Mouse (Mus musculus) left cerebral cortex, postnatal 36 days (tissue): ENCODE results near the gene Rngtt. TPM values are rescaled to one million over a fixed set of nuclear protein-coding genes. Genes with fewer than 3 reads are reported as not detected.
"Not testable (repeated sequence)": the region's sequence is repeated elsewhere in the genome, so short reads cannot be mapped to it uniquely, and the experiment has no call there.

Experiments
- DNase-seq, 2 experiments: peaks; one replicate each; pipeline ENCODE4 v3.0.0; 2021 to 2022; ENCODE audit warnings: low spot score in 2 of 2, mixed read lengths in 1 of 2
- intact Hi-C: fragments of 180-260 bp; cut with DNase I; formaldehyde crosslinking; loops from one replicate; pipeline ENCODE4 v1.15.1; 2025
- total RNA-seq, 2 experiments: library from RNA; stranded (reverse); gene quantifications; 2 replicates each; pipeline ENCODE4 v1.2.3; 2021

Rngtt gene
- total RNA-seq, 2 experiments from 2014 or later = 21.8 to 29.0 TPM

DNA sequence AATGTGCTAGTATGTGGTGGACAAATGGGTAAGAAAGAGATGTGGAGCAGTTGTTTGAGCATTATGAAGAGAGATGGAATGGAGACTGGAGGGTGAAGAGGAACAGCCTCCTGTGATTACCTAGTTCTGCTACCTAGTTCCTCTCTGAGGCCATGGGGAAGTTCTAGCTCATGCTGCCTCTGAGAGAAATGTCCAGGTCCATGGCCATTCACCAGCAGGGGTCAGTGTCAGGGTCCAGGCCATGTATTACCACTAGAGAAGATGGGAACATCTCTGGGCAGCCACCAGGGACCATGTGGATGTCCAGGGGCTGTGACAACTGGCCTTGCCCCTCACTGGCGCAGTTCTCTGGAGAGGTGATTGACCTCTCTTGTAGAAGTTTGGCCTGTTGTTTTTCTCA, 7.1 kb upstream of the Rngtt start:
- DNase-seq = no peak
- intact Hi-C loops = no loop called here

DNA sequence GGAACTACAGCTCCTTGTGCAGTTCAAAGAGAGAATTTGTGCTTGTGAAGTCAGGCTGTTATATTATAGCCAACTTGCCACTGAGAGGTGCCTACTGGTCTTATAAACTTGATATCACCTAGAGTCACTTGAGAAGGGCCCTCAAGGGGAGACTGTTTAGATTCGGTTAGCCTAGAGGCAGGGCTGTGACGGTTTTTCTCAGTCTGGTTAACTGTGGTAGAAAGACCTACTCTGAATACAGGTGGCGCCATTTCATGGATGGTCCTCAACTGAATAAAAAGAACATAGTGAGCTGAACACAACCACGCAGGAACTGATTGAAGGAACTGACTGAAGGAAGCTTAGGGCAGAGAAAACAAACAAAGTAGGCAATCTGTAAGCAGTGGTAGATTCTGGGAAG, 3.0 kb upstream of the Rngtt start:
- intact Hi-C loops = no loop called here
- DNase-seq = no peak

DNA sequence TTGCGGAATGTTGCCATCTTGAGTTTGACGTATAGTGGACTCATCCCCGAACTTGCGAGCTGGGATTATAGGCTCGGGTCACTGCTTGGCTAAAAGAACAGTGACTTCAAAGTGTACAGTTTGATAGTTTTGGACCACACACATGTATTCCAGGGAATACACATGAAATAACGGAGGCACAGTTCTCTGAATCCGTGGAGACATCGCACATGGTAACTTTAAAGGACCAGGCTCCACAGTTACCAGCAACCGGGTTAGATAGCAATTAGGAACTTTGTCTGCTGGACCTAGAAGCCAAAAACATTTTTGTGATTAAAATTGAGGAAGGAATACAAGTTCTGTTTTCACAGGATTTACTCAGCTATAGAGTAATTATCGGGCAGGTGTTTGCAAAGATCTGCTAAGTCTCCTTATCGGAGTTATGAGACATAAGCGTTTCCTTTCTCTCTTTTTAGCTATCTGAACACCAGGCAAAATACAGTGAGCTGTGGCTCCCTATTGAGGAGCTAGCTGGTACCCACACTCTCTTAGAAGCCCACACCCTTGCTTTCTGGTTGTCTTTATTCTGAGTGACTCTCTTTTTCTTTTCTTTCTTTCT, 828 bp downstream of the Rngtt start:
- intact Hi-C loops = no loop called here
- DNase-seq = no peak

DNA sequence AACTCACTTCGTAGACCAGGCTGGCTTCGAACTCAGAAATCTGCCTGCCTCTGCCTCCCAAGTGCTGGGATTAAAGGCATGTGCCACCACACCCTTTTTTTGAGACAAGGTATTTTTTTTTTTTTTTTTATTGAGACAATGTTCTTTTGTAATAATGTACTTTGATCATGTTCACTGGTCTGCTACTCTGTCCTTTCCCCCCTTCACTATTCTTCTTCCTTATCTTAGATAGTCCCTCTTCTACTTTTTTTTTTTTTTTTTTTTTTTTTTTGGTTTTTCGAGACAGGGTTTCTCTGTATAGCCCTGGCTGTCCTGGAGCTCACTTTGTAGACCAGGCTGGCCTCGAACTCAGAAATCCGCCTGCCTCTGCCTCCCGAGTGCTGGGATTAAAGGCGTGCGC, 4.0 kb downstream of the Rngtt start:
- intact Hi-C loops, DNase-seq: not testable (repeated sequence)

GRCm38 (mm10) chr4:33315840-33316239, 5.7 kb downstream of the Rngtt start:
- intact Hi-C loops = no loop called here
- no peak for DNase-seq

GRCm38 (mm10) chr4:33331147-33331546, 21.0 kb downstream of the Rngtt start:
- intact Hi-C loops = no loop called here

GRCm38 (mm10) chr4:33332956-33333455, 22.9 kb downstream of the Rngtt start:
- no peak for DNase-seq
- intact Hi-C loops = no loop called here

More at GRCm38 (mm10) chr4:33331147-33331546, 21.0 kb downstream of the Rngtt start:
- DNase-seq = no peak

- intact Hi-C loops = no loop called here
Observed at GRCm38 (mm10) chr4:33337999-33338398, 27.9 kb downstream of the Rngtt start.

GRCm38 (mm10) chr4:33342877-33343731, 33.0 kb downstream of the Rngtt start:
- intact Hi-C loops = no loop called here
- DNase-seq = no peak

More at GRCm38 (mm10) chr4:33337999-33338398, 27.9 kb downstream of the Rngtt start:
- no peak for DNase-seq

DNA sequence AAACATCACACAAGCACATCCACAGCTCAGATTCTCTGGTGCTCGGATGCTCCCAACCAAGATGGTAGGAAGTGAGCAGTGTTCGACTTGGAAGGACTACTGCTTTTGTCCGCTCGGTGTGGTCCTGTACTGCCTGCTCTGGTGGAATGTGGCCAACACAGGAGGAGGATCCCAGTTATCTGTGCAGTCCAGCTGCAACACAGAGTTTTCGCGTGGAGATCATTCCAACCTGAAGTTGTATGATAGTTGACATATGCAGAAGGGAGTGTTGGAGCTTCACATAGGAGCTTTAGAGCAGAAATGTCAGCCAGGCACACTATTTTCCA, 33.6 kb downstream of the Rngtt start:
- DNase-seq = no peak
- intact Hi-C loops = no loop called here

DNA sequence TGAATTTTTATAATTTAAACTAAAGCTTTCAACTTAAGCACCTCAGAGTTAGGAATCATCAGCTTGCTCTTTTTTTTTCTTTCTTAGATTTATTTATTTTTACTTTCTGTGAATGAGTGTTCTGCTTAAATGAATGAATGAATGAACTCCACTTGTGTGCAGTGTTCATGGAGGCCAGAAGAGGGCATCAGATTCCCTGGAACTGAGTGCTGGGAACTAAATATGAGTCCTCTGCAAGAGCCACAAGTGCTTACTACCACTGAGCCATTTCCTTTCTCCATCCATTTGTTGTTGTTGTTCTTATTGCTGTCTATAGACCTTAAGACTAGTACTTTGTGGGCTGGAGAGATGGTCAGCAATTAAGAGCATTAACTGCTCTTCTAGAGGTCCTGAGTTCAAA, 53.3 kb downstream of the Rngtt start:
- DNase-seq = no peak
- intact Hi-C loops = no loop called here

GRCm38 (mm10) chr4:33374916-33375315, 64.8 kb downstream of the Rngtt start:
- intact Hi-C loops = no loop called here
- no peak for DNase-seq

DNA sequence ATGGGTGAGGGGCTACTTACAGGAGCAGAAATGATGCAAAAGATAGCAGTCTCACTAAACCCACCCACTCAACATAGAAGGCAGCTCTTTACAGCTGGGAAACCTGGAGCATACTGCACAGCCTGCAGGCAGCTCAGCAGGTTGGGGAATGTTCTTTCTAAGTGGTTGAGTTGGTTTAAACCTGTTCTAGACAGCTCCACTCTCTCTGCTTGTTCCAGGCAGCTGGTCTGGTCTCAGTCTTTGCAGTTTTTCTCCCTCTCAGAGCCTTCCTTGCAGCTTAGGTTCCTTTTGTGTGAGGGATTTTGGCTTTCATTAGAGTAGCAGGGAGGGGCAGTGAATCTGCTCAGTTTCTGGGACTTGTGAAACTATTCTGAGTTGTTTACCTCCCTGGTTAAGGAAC, 67.5 kb downstream of the Rngtt start:
- intact Hi-C loops = no loop called here
- DNase-seq = no peak

DNA sequence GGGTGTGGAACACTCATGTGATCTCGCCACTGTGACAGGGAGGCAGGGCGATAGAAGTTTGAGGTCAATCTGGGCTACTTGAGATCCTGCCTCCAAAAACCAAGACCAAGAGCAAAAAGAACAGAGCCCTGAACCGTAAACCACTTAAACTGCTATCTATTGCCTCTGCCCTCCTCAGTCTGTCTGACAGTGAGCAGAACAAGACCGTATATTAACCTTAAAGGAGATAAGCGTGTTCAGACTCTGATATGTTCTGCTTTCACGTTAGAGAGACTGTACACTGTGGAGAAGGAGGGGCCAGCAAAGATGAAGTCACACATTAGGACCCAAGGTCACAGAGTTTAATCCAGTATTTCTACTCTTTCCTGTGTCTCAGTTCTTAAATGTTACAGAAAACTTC, 68.8 kb downstream of the Rngtt start:
- intact Hi-C loops = no loop called here

DNA sequence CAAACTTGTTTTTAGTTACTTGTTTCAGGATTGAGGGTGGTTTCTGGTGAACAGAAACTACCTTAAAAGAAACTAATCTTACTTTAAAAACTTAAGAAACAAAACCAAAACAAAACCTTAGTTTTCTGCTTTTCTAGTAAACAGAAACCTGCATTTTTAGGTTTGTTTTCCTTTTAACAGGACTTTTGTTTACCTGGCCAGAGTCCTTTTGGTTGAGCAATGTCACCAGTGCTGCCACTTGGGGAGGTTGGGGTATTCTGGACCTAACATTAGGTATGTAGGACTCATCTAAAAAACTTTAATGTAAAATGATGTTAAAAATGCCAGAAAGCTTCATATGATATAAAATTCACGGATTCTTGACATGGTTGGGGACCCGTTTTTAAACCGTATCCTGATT, 78.8 kb downstream of the Rngtt start:
- intact Hi-C loops = no loop called here
- no peak for DNase-seq

More for the DNA sequence above, 68.8 kb downstream of the Rngtt start:
- DNase-seq = no peak

- intact Hi-C loops = loop anchor here (10.0 kb wide), 3 partner anchors 134 to 534 kb away; partner anchors contain the start of gene Cnr1
Observed at GRCm38 (mm10) chr4:33390660-33391059, 80.5 kb downstream of the Rngtt start.

DNA sequence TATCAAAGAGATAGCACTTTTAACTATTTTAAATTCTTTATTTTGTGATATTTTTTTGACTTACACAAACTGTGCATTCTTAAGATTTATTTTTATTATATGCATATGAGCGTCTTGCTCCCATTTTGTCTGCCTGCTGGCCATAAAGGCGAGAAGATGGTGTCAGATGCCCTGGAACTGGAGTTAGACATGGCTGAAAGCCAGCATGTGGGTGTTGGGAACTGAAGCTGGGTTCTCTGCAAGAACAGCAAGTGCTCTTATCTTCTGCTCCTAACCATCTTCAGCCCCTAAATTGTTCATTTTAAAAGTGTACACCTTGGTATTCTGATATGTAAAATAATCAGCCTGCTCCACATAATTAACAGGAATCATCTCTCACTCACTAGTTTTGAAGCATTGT, 83.3 kb downstream of the Rngtt start:
- intact Hi-C loops = loop anchor here (10.0 kb wide), 3 partner anchors 131 to 531 kb away; partner anchors contain the start of gene Cnr1
- DNase-seq = peak in 1 of 2 experiments; percentile 17

More at GRCm38 (mm10) chr4:33390660-33391059, 80.5 kb downstream of the Rngtt start:
- no peak for DNase-seq

GRCm38 (mm10) chr4:33396222-33397176, 86.4 kb downstream of the Rngtt start:
- intact Hi-C loops = loop anchor here (2.0 to 10.0 kb wide), 6 partner anchors 128 to 976 kb away; partner anchors contain the start of gene Cnr1
- DNase-seq = peak; percentile 68 to 79

- intact Hi-C loops = no loop called here
- no peak for DNase-seq
Observed at GRCm38 (mm10) chr4:33405723-33406293, 95.7 kb downstream of the Rngtt start.
